Mouse (Mus musculus) small intestine, adult 2 months (tissue): Measurements from ENCODE around the gene Als2.

Source experiments
- CTCF ChIP-seq: fragments of 200-500 bp; IDR thresholded peaks from 2 replicates; pipeline ENCODE4 v1.5.1; 2012; ENCODE audit warnings: low read depth, mild to moderate bottlenecking, control low read depth, inconsistent platforms, low read length, moderate library complexity, mixed read lengths; ENCODE audit not compliant: insufficient replicate concordance, insufficient read length; ENCODE audit errors: extremely low read depth
- POLR2A ChIP-seq: fragments of 200-500 bp; IDR thresholded peaks from 2 replicates; pipeline ENCODE4 v1.6.1; 2012; ENCODE audit warnings: low read depth, mild to moderate bottlenecking, control low read depth, inconsistent platforms, low read length, moderate library complexity

DNA sequence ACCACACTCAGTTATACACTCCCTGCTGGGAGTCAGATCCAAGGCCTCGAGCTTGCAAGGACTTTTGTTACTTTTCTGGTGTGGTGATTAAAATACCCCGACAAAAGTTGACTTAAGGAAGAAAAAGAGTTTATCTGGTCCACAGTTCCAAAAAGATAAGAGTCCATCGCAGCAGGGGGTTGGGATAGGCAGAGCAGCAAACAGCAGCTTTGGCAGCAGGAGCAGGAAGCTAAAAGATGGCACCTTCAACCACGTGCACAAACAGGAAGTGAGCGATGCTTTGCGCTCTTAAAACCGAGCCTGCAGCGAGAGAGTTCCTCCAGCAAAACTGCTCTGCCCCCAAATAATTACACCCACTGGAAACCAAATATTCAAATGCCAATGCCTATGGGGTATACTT, 31.9 kb upstream of the Als2 start:
- no peak for TF ChIP-seq CTCF
- TF ChIP-seq POLR2A: no peak
